Mouse (Mus musculus): ENCODE results near the gene Cops9. TPM values are rescaled to one million over a fixed set of nuclear protein-coding genes. Genes with fewer than 3 reads are reported as not detected.
A peak's percentile ranks its signal among the peaks of the same experiment; 100 is the strongest.

Cops9 gene
- total RNA-seq, 2 experiments from 2014 or later = 221 to 231 TPM

- intact Hi-C loops (cut with DNase I) = loop anchor here (5.0 to 10.0 kb wide), 2 partner anchors 649 to 696 kb away; no protein-coding TSS in a partner anchor
- peak; percentile 42 to 68 for DNase-seq
These were observed 30.8 kb downstream of the Cops9 start for GRCm38 (mm10) chr1:92611008-92611407.

GRCm38 (mm10) chr1:92607711-92608110 is 34.1 kb downstream of the Cops9 start:
- intact Hi-C loops (cut with DNase I) = no loop called here
- DNase-seq = no peak

GRCm38 (mm10) chr1:92605482-92605881 is 36.3 kb downstream of the Cops9 start, which contains the start of gene Olfr1410:
Olfr1410 (plus strand) TSS chr1:92605782.
- DNase-seq = no peak
- intact Hi-C loops (cut with DNase I) = no loop called here

GRCm38 (mm10) chr1:92596019-92596418 is 45.8 kb downstream of the Cops9 start:
- no peak for DNase-seq
- intact Hi-C loops (cut with DNase I) = no loop called here

GRCm38 (mm10) chr1:92594111-92594510 is 47.7 kb downstream of the Cops9 start, which contains the start of gene Olfr1411:
Olfr1411 (plus strand) TSS chr1:92594411.
- intact Hi-C loops (cut with DNase I) = no loop called here

More at GRCm38 (mm10) chr1:92594111-92594510, 47.7 kb downstream of the Cops9 start, which contains the start of gene Olfr1411:
- DNase-seq = no peak

Other genes with a start within 250 kb of the Cops9 start
- gene Ndufa10, start 168.1 kb downstream of the Cops9 start, total RNA-seq (2021) = 100 to 1,000 TPM; 764 to 809 TPM
- not detected for gene Olfr1416, start 156.9 kb downstream of the Cops9 start, total RNA-seq (2021)
- gene Olfr1415, start 145.9 kb downstream of the Cops9 start, total RNA-seq (2021) = not detected
- not detected for gene Olfr1414, start 123.3 kb downstream of the Cops9 start, total RNA-seq (2021)
- gene Olfr1413, start 70.7 kb downstream of the Cops9 start, total RNA-seq (2021) = not detected
- not detected for gene Olfr1412, start 56.2 kb downstream of the Cops9 start, total RNA-seq (2021)
- not detected for gene Olfr1411, start 47.6 kb downstream of the Cops9 start, total RNA-seq (2021)
- gene Olfr1410, start 36.2 kb downstream of the Cops9 start, total RNA-seq (2021) = not detected
- not detected for gene Olfr12, start 24.2 kb downstream of the Cops9 start, total RNA-seq (2021)
- not detected for gene Otos, start 6.9 kb upstream of the Cops9 start, total RNA-seq (2021)
- gene Gpc1, start 189.7 kb upstream of the Cops9 start, total RNA-seq (2021) = 100 to 1,000 TPM; 154 to 168 TPM

Data from heart, postnatal 10 days (tissue).